Mouse (Mus musculus): ENCODE measurements around the gene Itga5.

DNA sequence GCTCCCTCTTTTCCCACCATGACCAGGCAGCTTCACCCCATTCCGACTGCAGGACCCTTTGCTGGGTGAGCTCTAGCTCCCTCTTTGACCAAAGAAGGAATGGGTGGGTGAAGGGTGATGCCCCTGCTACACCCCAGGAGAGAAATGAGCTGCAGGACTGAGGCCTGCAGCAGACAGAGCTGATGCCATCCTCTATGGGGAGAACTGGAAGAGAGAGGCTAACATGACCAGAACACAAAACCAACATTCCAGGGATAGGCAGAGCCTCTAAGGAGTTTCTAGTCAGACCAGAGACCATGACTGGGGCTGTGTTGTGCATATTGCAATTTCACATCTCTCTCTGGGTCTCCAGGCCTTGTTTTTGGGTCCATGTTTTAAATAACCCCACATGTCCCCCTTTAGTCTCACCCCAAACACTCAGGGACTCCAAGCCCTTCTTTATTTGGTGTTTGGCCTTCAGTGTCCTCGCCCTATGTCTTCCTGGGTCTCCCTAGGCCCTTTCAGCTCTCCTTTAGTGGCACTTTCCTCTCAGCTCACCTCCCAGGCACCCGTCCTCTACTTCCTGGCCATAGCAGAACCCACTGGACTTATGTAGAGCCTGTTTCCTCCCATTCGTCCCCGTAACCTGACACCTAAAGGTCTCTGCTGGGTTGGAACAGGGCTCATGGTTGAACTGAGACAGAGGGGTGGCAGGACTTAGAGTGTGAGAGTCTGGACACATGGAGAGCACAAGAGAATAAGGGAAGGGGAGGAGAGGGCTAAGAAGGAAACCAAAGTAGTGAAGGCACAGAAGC, 64.8 kb downstream of the Itga5 start:
- TF ChIP-seq CTCF (IDR thresholded peaks at IDR 0.05; ENCODE audit: insufficient read depth, low read length) (no peak), POLR2A (IDR thresholded peaks at IDR 0.05; ENCODE audit: borderline replicate concordance, extremely low read depth, low read depth, low read length) (no peak)

Data from lung, adult 2 months (tissue).